Mouse (Mus musculus): ENCODE data around the gene Tmem127.

Tmem127 gene

DNA sequence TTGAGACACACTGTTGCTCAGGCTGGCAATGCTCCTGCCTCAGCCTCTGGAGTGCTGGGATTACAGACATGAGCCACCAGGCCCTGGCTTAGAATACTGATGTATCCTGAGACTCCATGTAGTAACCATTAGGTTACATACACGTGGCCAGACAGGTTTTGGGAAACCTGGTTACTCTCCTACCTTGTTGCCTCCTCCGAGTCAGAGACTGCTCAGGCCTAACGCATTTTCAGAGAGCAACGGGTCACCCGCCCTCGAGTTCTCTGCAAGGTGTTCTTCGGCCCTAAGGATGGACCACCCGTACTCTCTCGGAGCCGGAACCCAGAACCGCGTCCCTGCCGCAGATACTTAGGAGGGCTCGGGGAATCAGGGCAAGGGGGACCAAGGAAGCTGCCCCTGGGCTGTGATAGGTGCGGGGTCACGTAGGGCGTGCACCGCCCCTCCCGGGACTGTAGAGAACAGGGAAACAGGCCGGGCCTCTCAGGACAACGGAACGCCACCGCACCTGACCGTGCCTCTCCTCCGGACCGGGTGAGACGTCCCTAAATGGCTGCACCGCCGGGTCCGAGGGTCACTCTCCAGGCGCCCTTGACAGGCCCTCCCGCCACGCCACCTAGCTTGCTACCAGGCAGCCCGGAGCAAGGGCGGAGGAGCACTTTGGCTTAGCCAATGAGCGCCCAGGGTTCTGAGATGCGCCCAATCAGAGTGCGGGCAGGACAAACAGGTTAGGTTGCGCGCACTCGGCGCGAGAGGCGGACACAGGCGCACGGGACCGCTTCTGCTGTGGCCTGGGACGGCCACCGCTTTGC, 22.0 kb downstream of the Tmem127 start, which contains the start of gene Stard7:
TSS of gene Stard7 (plus strand) at position 728 of the 809 bp plus-strand sequence.
- peak; percentile 100 for DNase-seq

DNA sequence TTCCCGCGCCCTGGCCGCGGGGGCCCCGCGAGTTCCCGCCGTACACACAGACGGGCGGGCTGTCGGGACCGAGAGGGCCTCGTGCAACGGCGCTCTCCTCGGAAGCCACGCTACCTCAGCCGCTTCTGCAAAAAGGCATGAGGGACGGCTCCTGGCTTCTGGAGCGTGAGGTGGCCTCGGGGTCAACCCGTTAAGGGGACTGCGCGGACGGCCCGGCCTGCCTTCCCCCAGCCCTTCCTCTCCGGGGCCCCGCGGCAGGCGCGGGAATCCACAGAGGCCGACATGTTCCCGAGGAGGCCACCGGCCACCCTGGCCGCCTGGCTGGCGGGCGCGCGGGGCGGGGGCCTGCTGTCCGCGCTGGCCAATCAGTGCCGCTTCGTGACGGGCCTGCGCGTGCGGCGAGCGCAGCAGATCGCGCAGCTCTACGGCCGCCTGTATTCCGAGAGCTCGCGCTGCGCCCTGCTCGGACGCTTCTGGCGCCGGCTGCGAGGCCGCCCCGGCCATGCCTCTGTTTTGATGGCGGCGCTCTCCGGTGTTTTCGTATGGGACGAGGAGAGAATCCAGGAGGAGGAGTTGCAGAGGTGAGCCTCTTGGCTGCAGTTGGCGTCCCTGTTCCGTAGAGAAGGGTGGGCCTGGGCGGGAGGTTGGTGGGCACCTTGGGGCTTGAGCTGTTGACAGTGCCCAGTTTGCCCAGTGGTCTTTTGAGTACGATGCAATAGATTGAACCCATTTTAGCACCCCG, 22.8 kb downstream of the Tmem127 start:
- DNase-seq: peak; percentile 99

DNA sequence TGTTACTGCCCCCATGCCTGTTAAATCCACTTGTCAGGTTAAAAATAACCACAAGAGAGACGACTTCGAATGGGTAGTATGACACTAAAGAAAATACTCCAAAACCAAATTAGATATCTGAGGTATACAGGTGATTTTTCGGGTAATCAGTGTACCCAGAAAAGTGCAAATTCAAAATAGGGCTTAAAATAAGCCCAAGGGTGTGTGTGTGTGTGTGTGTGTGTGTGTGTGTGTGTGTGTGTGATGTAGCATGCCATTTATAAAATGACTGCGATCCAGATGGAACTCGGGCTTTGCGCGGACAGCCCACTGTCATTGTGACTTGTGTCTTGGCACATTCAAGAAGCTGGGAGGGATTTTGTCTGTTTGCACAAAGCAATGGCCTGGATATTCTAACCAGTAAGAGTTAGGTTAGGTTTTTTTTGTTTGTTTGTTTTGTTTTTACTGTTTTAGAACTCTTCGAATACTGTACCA, 23.4 kb downstream of the Tmem127 start:
- peak; percentile 86 for DNase-seq

DNA sequence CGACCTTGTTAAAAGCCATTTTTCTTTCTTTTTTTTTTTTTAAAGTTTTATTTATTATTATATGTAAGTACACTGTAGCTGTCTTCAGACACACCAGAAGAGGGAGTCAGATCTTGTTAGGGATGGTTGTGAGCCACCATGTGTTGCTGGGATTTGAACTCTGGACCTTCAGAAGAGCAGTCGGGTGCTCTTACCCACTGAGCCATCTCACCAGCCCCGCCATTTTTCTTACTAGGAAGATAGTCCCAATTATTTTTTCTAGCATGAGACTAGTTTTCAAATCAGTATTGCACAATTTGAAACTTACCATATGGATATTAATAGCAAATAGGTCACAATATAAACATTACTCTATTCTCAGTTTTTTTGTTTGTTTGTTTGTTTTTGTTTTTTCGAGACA, 24.3 kb downstream of the Tmem127 start:
- DNase-seq: peak; percentile 57

DNA sequence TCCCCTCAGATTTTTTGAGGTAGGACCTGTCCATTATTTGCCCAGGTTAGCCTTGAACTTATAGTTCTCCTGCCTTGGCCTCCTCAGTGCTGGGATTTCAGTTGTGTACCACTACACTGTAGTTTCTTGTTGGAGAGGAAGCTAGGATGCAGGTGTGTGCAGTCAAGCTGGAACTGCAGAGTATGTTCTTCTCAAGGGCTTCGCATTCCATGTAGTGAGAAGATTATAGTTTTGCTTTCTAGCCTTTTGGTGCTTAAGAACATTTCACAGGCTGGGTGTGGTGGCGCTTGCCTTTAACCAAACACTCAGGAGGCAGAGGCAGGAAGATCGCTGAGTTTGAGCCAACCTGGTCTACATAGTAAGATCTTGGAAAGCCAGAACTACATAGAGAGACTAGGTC, 25.1 kb downstream of the Tmem127 start:
- peak; percentile 73 for DNase-seq

DNA sequence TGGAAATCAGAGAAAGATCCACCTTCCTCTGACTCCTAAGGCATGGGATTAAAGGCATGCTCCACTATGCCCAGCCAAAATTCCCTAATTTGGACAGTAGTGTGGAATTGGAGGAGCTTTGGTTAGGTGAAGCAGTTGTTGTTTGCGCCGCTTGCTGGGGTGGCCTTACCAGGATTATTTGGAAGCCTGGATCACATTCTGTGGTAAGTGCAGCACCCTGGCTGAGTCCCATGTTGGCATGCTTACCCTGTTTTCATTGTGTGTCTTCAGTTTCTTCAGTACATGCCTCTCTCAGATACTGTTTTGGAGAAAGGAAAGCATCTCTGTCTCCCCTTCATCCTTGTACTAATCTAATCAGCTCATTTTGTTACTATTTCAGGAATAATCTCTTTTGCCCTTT, 26.9 kb downstream of the Tmem127 start:
- DNase-seq: peak; percentile 85

DNA sequence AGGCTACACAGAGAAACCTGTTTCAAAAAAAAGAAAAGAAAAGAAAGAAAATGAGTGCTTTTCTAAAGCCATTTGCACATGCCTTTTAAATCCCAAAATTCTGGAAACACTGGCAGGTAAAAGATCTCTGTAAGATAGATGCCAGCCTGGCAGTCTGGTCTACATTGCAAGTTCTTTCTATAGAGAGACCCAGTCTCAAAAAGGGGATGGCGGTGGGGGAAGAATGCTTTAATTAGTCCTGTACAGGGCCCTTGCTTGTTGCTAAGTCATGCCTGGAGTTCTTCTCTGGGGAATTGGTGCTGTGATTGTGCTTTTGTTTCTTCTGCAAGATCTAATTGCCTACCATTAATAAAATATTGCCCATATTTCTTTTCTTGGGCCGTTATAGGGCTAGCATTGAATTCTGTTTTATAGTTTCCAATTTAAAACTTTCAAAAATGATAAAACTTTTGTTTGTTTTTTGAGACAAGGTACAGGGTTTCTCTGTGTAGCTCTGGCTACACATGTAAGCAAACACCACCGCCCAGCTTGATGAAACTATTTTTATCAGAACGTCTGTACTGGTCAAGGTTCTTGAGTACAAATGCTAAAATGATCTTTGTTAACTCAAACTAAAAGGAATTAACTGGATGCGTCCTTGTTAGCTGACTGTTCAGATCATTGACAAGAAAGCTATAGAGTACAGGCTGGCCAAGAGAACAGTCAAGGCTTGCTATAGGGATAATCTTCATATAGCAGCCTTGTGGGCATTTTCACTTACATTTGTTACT, 28.0 kb downstream of the Tmem127 start:
- DNase-seq: peak; percentile 70

DNA sequence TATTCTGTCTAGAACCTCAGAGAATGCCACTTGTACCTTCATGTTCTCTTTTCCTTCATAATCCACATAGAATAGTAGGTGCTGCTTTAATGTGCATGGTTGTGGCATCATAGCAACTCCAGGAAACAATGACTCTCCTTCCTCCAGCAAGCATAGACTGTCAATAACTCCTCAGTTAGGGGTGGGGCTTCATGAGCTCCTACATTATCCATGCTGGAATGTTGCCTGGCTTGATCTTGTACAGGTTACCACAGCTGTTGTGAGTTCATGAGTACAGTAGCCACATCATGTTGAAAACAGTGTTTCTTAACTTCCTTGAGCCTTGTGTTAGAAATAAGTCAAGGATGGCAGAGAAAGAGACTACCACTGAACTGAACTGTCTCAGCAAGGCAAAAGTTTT, 30.5 kb downstream of the Tmem127 start:
- DNase-seq: no peak

DNA sequence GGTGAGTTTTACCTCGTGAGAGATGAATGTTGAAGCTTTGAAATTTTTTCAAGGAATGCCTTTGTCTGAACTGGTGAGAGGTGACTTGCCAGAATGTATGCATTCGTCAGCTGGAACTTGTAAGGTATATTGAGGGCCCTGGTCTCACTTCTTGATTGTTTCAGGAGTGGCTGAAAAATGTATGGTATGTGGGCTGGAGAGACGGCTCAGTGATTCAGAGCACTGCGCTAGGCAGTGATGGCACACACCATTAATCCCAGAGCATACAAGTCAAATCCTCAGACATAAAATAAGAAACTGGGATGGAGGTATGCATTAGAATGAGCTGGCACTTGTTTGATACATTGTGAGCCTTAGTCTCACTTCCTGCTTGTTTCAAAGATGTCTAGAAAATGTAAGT, 44.5 kb downstream of the Tmem127 start:
- peak; percentile 60 for DNase-seq

DNA sequence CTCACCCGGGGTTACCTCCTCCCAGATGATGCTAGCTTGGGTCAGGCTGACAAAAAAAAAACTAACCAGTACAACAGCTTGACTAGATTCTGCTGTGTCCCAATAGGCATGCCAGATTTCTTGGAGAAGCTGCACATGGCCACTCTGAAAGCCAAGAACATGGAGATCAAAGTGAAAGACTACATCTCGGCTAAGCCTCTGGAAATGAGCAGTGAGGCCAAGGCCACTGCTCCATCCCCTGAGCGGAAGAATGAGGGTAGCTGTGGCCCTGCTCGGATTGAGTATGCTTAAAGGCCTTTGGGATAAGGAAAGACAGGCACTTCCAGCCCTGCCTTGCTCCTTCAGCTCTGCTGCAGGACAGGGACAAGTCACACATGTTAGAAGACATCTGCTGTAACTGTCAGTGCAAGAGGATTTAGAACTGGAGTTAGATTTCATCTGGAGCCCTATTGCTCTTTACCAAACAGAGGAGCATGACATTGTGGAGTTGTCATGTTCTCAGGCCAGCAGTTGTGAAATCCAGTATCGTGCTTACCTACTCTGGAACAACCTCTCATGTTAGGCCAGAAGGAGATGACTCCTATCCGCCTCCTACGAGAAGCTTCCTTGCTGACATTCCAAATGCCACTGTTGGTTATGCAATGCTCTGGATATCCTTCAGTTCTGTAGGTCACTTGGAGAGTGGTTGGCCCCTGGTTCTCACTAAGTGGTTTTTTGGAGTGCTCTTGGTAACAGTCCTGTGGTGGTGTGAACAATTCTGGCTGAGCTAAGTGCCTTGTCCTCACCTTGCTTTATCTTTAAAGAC, 49.5 kb downstream of the Tmem127 start:
- peak; percentile 90 for DNase-seq

DNA sequence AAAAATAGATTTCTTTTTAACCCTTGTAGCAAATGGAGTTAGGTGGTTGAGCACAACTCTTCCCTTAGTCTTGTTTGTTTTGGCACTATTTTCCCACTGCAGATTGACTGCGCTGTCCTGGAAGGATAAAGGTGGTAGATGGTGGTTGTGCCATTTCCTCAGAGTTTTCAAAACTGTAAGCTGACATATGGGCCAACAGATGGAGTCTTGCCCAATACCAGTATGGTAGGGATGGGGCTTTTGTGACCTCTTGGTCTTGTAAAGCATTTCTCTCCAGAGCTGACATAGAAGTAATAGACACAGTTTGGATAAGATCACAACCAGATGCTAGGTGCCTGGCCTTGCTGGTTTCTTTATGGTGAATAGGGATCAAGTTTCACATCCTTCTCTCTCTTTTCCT, 50.3 kb downstream of the Tmem127 start:
- peak; percentile 50 for DNase-seq

DNA sequence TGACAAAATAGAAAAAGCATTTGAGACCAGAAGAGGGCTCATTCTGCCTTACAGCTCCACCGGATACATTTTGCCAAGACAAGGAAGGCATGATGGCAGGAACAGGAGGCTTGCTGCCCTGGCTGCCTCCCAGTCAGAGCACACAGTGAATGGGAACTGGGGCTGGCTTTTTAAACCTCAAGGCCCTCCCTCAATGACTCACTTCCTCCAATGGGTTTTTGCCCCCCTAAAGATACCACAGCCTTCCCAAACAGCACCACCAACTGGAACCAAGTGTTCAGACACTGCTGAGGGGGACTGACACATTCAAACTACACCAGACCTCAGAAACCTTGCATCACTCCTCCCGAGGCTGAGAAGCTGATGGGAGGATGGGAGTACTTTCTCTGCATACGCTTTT, 53.0 kb downstream of the Tmem127 start:
- DNase-seq: peak; percentile 86

DNA sequence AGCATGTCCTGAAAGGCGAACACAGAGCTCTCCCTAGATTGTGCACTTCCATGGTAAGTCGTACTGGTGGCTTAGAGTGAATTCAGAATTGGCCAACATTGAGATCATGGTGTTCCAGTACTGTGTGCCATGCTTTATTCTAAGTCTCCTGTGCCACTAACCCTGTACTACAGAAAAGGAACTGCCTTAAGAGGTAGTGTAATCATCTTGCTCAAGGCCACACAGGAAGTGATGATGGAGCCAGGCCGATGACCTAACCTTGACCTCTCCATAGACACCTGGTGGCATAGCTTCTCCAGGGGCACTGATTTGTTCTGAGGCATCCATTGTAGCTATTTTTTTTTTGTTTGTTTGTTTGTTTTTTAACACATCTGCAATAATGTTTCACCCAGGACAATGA, 54.2 kb downstream of the Tmem127 start:
- peak; percentile 19 for DNase-seq

DNA sequence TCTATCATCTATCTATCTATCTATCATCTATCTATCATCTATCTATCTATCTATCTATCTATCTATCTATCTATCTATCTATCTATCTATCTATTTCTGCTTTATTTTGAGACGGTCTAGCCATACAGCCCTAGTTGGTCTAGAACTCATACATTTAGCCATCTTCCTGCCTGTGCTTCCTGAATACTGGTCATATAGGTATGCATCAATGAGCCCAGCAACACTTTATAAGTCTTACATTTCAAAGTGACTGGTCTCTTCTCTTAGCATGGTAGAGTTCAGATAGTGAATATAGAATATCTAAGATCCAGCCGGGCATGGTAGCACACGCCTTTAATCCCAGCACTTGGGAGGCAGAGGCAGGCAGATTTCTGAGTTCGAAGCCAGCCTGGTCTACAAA, 56.5 kb downstream of the Tmem127 start:
- peak; percentile 21 for DNase-seq

DNA sequence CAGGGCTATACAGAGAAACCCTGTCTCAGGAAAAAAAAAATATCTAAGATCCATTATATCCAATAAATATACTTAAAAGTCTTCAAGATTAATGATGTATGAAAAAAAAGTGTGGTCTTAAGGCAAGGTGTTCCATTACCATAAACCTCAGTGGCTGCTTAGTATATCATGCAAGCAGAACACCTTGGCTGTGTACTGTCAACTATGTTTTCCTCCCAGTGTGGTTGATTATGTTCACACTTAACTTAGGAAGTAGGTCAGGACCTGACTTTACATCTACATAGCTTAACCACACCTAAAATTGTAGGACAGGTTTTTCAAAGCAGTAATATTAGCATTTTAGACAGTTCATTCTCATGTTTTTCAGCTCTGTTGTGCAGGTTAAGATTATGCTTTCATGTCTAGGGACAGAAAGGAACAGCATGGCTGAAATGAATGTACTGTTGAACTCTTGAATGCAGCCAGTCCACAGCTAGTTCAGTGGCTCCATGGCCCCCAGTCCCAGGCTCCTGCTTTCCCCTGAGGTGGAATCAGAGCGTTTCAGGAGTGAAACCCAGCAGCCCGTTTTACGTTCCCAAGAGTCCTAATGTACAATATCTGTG, 57.0 kb downstream of the Tmem127 start:
- DNase-seq: peak; percentile 83

DNA sequence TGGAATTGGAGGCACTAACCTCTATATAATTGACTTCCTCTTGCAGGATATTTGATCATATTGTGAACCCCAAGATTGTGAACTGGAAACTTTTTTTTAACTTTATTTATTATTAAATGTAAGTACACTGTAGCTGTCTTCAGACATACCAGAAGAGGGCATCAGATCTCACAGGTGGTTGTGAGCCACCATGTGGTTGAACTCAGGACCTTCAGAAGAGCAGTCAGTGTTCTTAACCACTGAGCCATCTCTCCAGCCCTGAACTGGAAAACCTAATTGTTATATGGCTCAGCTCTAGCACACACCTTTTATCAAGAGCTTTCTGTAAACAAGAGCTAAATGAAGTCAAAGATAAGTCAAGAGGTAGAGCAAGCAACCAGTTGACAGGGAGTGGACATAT, 58.4 kb downstream of the Tmem127 start:
- DNase-seq: no peak

DNA sequence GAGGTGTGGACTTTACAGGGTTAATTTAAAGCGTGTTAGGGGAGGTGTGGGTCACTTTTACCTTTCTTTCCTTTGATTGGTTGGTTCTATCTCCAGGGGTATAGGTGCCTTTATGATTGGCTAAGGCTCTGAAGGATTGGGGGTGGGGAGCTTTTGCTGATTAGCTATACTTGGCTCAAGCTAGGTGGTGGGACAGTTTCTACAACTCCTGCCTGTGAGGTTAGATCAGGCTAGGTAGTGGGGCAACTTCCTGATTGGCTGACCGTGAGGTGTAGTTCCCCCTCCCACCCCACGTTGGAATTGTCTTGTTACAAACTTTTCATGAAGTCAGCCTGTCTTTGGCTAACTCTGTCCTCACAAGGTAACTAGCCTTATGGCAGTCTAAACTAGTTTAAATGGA, 59.5 kb downstream of the Tmem127 start:
- peak; percentile 66 for DNase-seq

DNA sequence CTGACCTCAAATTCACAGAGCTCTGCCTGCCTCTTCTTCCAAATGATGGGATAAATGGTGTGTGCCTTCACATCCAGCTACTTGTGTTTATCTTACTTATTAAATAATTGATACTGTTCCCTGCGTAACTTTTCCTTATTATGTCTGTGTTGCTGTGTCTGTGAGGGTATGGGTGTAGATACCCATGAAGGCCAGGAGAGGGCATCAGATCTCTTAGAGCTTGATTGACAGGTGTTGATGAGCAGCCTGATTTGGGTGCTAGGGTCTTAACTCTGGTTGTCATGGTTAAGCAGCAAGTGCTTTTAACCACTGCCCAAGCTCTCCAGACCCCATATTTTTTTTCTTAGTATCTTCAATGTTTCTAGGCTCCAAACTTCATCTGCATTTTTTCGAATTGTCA, 61.0 kb downstream of the Tmem127 start:
- DNase-seq: peak; percentile 46

DNA sequence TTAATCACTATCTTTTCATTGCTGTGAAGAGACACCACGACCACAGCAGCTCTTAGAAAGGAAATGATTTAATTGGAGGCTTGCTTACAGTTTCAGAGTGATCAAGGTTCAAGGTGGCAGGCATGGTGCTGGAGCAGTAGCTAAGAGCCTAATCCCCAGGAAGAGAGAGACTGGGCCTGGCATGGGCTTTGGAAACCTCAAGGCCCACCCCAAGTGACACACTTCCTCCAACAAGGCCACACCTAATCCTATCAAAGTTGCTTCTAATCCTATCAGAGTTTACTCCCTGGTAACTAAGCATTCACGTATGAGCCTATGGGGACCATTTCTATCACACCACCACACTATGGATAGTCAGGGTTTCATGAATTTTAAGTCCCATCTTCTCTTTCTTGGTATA, 62.5 kb downstream of the Tmem127 start:
- peak; percentile 52 for DNase-seq

DNA sequence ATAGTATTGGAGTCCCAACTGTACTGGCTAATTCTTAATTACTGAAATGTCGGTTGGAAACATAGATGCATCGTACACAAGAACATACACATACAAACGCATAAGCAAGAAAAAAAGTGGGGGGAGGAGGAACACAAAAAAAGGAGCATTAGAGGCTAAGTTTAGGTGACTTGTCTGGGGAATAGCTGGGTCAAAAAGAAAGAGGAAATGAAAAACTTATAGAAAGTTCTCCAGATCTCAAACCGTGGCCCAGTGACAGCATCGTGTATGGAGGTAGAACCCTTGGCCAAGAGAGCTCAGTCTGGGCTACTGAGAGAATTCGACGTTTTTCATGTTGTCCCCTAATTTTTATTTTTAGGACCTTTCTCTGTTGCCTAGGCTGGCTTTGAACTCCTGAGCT, 63.0 kb downstream of the Tmem127 start:
- DNase-seq: peak; percentile 1
